Mouse (Mus musculus): ENCODE data around the gene Cyp3a41b.
"Not testable (repeated sequence)": the region's sequence is repeated elsewhere in the genome, so short reads cannot be mapped to it uniquely, and the experiment has no call there.

DNA sequence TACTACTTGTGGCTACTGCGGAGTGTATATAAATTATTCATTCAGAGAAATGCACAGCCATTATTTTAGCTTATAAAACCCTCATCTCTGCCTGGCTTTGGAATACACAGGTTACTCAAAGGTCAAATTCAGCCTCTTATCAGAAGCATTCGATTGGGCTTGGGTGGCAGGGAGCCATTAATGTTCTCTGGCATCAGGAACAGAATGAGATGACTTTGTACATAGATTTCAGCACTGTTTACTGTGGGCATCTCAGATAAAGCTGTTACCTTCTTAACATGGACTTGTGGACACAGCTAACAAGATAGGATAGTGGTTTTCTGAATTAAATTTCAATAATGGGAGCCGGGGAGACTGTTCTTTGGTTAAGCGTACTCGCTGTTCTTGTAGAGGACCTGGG, 13.3 kb upstream of the Cyp3a41b start:
- TF ChIP-seq POLR2A, CTCF (IDR thresholded peaks at IDR 0.05; ENCODE audit: insufficient read depth, low read depth, low read length): not testable (repeated sequence)
